Comparison of ENCODE assay signal across 17 mouse cellular contexts in genomic region chr4:102682190-102682589, GRCm38 (mm10). TPM values are rescaled to one million over a fixed set of nuclear protein-coding genes. Genes with fewer than 3 reads are reported as not detected.
DNase-seq lines count a peak whose midpoint lies in the region; ATAC-seq and TF ChIP-seq lines count a peak whose summit lies in the region.
"Had no signal": no experiment of that assay in that cellular context is flagged by ENCODE, and none has a peak within 500 bp of the region (broad histone marks: within the 10 kb centered on the region; RNA-seq: fewer than 3 reads in every experiment).

No protein-coding gene starts in this region.

- peak overlapping the region; percentile 53; the same call in 1 of the 2 replicates for H3K9ac ChIP-seq in CH12.LX (ENCODE audit: insufficient read depth, low read depth)
- H3K9ac ChIP-seq: embryonic facial prominence, embryonic 12.5 days; hindbrain, embryonic 15.5 days; midbrain, embryonic 12.5 days had no signal

- peaks cover 2% of the 10 kb centered on the region for H3K9me3 ChIP-seq in CH12.LX (replicated peaks; ENCODE audit: low read length)
- H3K9me3 ChIP-seq: embryonic facial prominence, embryonic 12.5 days; hindbrain, embryonic 15.5 days; midbrain, embryonic 12.5 days had no signal

- in situ Hi-C loops in CH12.LX (cut with MboI; ENCODE audit: low pct_ligation_motif_present, low pct_unique_long_range_greater_than_20kb, low sequenced_read_pairs) = no loop called here

- peak; percentile 98 for ATAC-seq in granulocyte monocyte progenitor cell, adult 5-6 weeks (replicated peaks; ENCODE audit: poor library complexity, severe bottlenecking)
- ATAC-seq in neutrophil, adult 5-6 weeks (ENCODE audit: extremely low read depth, insufficient number of reproducible peaks, low FRiP score, poor library complexity, severe bottlenecking) = peak; percentile 44; the same call in 1 of the 2 replicates

- dilution Hi-C loops in CH12.LX (cut with MboI; ENCODE audit: extremely low pct_ligation_motif_present, extremely low pct_unique_long_range_greater_than_20kb, low sequenced_read_pairs) = no loop called here

- TF ChIP-seq POLR2A in thymus, adult 2 months (IDR thresholded peaks at IDR 0.05; ENCODE audit: control insufficient read depth, extremely low read depth, insufficient read depth, low read length, poor library complexity) = no peak
- no peak for TF ChIP-seq POLR2A in CH12.LX (IDR thresholded peaks at IDR 0.05; ENCODE audit: low read depth, low read length)

- no peak; the same call in 1 of the 2 replicates for TF ChIP-seq EP300 in CH12.LX (IDR thresholded peaks at IDR 0.05; ENCODE audit: low read length)

- WGBS in thymus, adult 2 months = 17% methylated on average over 5 of the region's 5 CpGs

- TF ChIP-seq RAD21 in CH12.LX (IDR thresholded peaks at IDR 0.05; ENCODE audit: low read depth, low read length) = no peak

- H3K27ac ChIP-seq in thymus, adult 2 months (ENCODE audit: control insufficient read depth, insufficient read depth, low read length) = no peak overlapping the region
- no peak overlapping the region; the same call in 1 of the 2 replicates for H3K27ac ChIP-seq in CH12.LX (ENCODE audit: insufficient read depth, low read depth)
- H3K27ac ChIP-seq: embryonic facial prominence, embryonic 12.5 days; hindbrain, embryonic 15.5 days; midbrain, embryonic 12.5 days had no signal

- peak; percentile 10 for DNase-seq in thymus, postnatal 25 days
- no peak for DNase-seq in thymus, adult 2 months
- DNase-seq in CH12.LX (ENCODE audit: extremely low read depth) = peak; percentile 67
- DNase-seq in kidney, adult 9 months = no peak
- DNase-seq in gastrocnemius, postnatal 36 days = no peak
- DNase-seq in adrenal gland, adult 18-20 months (ENCODE audit: low spot score in 2 of 2) = no peak
- DNase-seq: gastrocnemius, postnatal 25 days; kidney, adult 18-20 months; kidney, postnatal 4 days; lung, postnatal 10 days had no signal

- H3K27me3 ChIP-seq in thymus, adult 2 months (ENCODE audit: control insufficient read depth, insufficient read depth, low read length) = no peaks in the 10 kb centered on the region
- H3K27me3 ChIP-seq in CH12.LX (replicated peaks) = no peaks in the 10 kb centered on the region
- H3K27me3 ChIP-seq: embryonic facial prominence, embryonic 12.5 days; hindbrain, embryonic 15.5 days; midbrain, embryonic 12.5 days had no signal

- H3K4me3 ChIP-seq in thymus, adult 2 months (ENCODE audit: control insufficient read depth, insufficient read depth, low read length) = no peak overlapping the region
- no peak overlapping the region for H3K4me3 ChIP-seq in CH12.LX (replicated peaks in 1 of 3; ENCODE audit: low read depth in 2 of 3, low read length in 2 of 3, poor library complexity in 1 of 3)
- H3K4me3 ChIP-seq: embryonic facial prominence, embryonic 12.5 days; hindbrain, embryonic 15.5 days; midbrain, embryonic 12.5 days; myocyte had no signal

- no peak for TF ChIP-seq CTCF in thymus, adult 2 months (IDR thresholded peaks at IDR 0.05; ENCODE audit: borderline replicate concordance, control insufficient read depth, extremely low read depth, insufficient read depth, low read length, poor library complexity)
- TF ChIP-seq CTCF in CH12.LX (conservative IDR thresholded peaks at IDR 0.05 in 1 of 2, IDR thresholded peaks at IDR 0.05 in 1 of 2; ENCODE audit: low read depth in 2 of 2, low read length in 2 of 2) = no peak

- peak overlapping the region; percentile 71; the same call in 1 of the 2 replicates for H3K4me2 ChIP-seq in CH12.LX (ENCODE audit: insufficient read depth, low read depth, poor library complexity, severe bottlenecking)
- H3K4me2 ChIP-seq: embryonic facial prominence, embryonic 12.5 days; heart, embryonic 11.5 days; hindbrain, embryonic 15.5 days; midbrain, embryonic 12.5 days had no signal

- intact Hi-C loops in gastrocnemius, postnatal 36 days (cut with DNase I) = no loop called here

- no peaks in the 10 kb centered on the region; the same call in 1 of the 2 replicates for H3K4me1 ChIP-seq in thymus, adult 2 months (replicated peaks; ENCODE audit: control insufficient read depth, insufficient read depth, low read length)
- peaks cover 5 to 10% of the 10 kb centered on the region in 2 experiments; a peak in 3 of 4 replicates for H3K4me1 ChIP-seq in CH12.LX (ENCODE audit: control insufficient read depth in 1 of 2, insufficient read depth in 2 of 2)
- H3K4me1 ChIP-seq: embryonic facial prominence, embryonic 12.5 days; hindbrain, embryonic 15.5 days; midbrain, embryonic 12.5 days had no signal

- no peaks in the 10 kb centered on the region for H3K36me3 ChIP-seq in thymus, adult 2 months (ENCODE audit: control insufficient read depth, insufficient read depth, low read length)
- H3K36me3 ChIP-seq in CH12.LX (replicated peaks in 1 of 2; ENCODE audit: control insufficient read depth in 1 of 2, insufficient read depth in 1 of 2, low read length in 1 of 2) = no peaks in the 10 kb centered on the region
- H3K36me3 ChIP-seq: embryonic facial prominence, embryonic 12.5 days; hindbrain, embryonic 15.5 days; midbrain, embryonic 12.5 days had no signal

- H3K79me2 ChIP-seq in CH12.LX (replicated peaks; ENCODE audit: control insufficient read depth, extremely low read depth, insufficient read depth, poor library complexity, severe bottlenecking) = no peaks in the 10 kb centered on the region

TF ChIP-seq in CH12.LX, 34 proteins besides CTCF, POLR2A, EP300 and RAD21:
- TF ChIP-seq TBP (conservative IDR thresholded peaks at IDR 0.05; ENCODE audit: low read depth, low read length) (0 out of 2 replicates have a peak, but pooled peaks have one; percentile 14), ELF1 (IDR thresholded peaks at IDR 0.05; ENCODE audit: low read depth, low read length) (0 out of 2 replicates have a peak, but pooled peaks have one; percentile 11), ETS1 (conservative IDR thresholded peaks at IDR 0.05; ENCODE audit: low read depth, low read length) (0 out of 2 replicates have a peak, but pooled peaks have one; percentile 21), TCF12 (IDR thresholded peaks at IDR 0.05; ENCODE audit: low read depth, low read length) (peak; percentile 18; the same call in 1 of the 2 replicates), POLR2AphosphoS2 (IDR thresholded peaks at IDR 0.05; ENCODE audit: low read depth, low read length) (no peak), JUN (IDR thresholded peaks at IDR 0.05; ENCODE audit: insufficient read depth, low read depth, low read length) (no peak), MEF2A (IDR thresholded peaks at IDR 0.05; ENCODE audit: borderline replicate concordance, low read depth, low read length) (peak; percentile 29; the same call in 1 of the 2 replicates)

RNA-seq across cellular contexts. Expression of gene Sgip1, which starts 58.9 kb away (rescaled TPM):
- 0.63 and 1.0 TPM in 2 replicates for polyA plus RNA-seq in thymus, adult 2 months (2012; rRNA removed)
- total RNA-seq in CH12.LX (2012; rRNA removed) (0.21 TPM in 1 of 2 replicates, not detected in the other), CH12.LX (2014; rRNA removed) (0.07 TPM in 1 of 2 replicates, not detected in the other)
- polyA plus RNA-seq in CH12.LX (2012; ENCODE audit: insufficient read length, low read depth) = 0.39 and 0.56 TPM in 2 replicates
- 3.4 and 9.2 TPM in 2 replicates for total RNA-seq in granulocyte monocyte progenitor cell, adult 5-6 weeks (2014; fragmentation: Nextera tagmentation)
- 10.4 and 17.0 TPM in 2 replicates for total RNA-seq in granulocyte monocyte progenitor cell, adult 5-6 weeks (2017)
- total RNA-seq in neutrophil, adult 5-6 weeks (2017) = 2.3 and 2.4 TPM in 2 replicates
- total RNA-seq in gastrocnemius, postnatal 36 days (2021) = 1 to 10 TPM in 1 of 2 experiments, under 1 TPM in 1; 0.86 to 1.3 TPM
- total RNA-seq in adrenal gland, adult 18-20 months (2021) = 1 to 10 TPM; 5.9 to 7.2 TPM

Comparison
In these comparisons a context has a peak if more than half of its experiments do, and no peak if none do; other contexts are left out.
1. DNase-seq: peak in thymus, postnatal 25 days (single experiment) and CH12.LX (single experiment); none in thymus, adult 2 months (single experiment), kidney, adult 9 months (single experiment), gastrocnemius, postnatal 36 days (0 of 2) and adrenal gland, adult 18-20 months (0 of 2).